Mouse (Mus musculus) T-cell, adult 66 days (primary cell): ENCODE results near the gene Cbr1. TPM values are rescaled to one million over a fixed set of nuclear protein-coding genes. Genes with fewer than 3 reads are reported as not detected.

Source experiments
- total RNA-seq, 2 experiments: library from RNA; stranded (reverse); gene quantifications; 3 replicates in 1 of 2; 4 replicates in 1 of 2; pipeline ENCODE4 v1.2.4; 2023

The Cbr1 gene
- total RNA-seq, result 10 to 100 TPM; 28.9 to 30.7 TPM

DNA sequence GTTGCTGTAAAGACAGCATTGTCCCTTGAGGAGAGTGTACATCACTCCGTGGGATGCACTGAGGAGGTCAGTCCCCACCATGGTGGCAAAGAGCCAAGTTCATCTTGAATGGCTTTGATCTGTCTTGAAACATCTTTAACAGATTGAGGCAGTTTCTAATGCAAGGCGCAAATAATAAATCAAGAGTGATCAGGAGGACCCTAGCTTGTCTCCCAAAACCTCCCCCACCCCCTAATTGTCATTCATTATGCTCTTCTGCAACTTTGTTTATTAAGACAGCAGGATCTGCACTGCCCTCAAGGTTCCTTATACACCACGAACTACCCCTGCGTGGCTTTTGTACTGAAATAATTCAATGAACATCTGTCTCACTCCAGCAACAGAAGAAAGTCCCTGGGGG is at the start of gene Cbr1:
TSS of gene Cbr1 (plus strand) at position 301 of the 400 bp plus-strand sequence.

DNA sequence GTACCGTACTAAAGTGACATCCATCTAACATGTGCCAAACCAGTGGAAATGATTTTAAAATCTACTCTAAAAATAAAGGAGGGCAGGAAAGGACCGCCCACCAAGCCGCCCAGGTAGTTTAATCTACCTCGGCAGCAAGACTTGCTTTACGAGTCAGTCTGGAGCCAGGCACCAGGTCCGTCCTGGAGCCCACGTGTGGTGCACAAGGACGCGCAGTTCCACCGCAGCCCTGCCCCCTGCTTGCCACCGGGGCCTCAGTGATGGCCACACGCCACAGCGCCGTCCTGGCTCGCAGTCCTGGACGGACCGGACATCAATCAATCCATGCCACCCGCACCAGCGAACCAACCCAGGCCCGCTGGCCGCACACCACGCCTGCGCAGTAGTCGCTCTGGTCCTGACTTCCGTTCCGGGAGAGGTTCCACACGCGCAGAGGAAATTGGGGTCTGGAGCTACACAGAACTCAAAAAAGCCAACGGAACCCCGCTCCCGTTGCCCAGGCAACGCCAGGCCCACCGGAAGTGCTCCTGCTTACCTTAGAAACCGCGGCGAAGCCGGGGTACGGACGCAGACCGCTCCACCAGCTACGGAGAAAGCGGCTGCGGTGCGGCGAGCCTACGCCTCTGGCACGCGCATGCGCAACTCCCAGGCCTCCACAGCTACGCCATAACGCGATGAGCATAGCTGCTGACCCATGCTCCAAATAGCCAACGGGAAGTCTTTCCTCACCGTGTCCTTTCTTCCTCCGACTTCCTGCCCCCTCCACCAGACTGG is 2.0 kb upstream of the Cbr1 start, which contains the start of gene Setd4:
TSS of gene Setd4 (minus strand) at position 625 of the 774 bp plus-strand sequence.

DNA sequence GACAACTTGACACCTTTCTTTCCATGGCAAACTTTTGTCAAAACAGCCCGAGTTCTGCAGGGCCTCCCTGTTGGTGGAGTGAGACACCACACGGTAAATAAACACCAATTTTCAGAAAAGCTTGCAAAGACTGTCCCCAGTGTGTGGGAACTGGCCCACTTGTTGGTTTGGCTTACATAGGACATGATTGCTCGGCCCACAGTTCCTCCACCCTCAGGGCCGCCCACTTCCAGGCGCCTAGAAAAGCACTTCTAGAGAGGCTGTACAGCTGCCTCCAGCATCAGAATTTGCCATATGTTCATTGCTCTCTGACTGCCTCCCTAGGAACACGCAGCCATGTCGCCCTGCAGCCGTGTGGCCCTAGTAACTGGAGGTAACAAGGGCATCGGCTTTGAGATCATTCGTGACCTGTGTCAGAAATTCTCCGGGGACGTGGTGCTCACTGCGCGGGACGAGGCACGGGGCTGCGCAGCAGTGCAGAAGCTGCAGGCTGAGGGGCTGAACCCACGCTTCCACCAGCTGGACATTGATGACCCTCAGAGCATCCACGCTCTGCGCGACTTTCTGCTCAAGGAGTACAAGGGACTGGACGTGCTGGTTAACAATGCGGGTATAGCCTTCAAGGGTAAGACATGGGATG is 22.2 kb downstream of the Cbr1 start, which contains the start of gene Gm5678:
TSS of gene Gm5678 (plus strand) at position 337 of the 640 bp plus-strand sequence.

Other genes starting within 250 kb of the Cbr1 start
- gene Setd4, start 1.8 kb upstream of the Cbr1 start, total RNA-seq, result 10 to 100 TPM; 15.2 to 21.6 TPM
- gene Gm5678, start 22.2 kb downstream of the Cbr1 start, total RNA-seq, result 1 to 10 TPM; 1.3 to 1.4 TPM
- gene Cbr3, start 77.4 kb downstream of the Cbr1 start, total RNA-seq, result not detected
- 10 to 100 TPM; 75.1 to 88.7 TPM for gene Dop1b, start 106.1 kb downstream of the Cbr1 start, total RNA-seq
- gene Morc3, start 226.3 kb downstream of the Cbr1 start, total RNA-seq, result 100 to 1,000 TPM; 130 to 139 TPM